Mouse (Mus musculus): ENCODE results near the gene Tcte3. TPM values are rescaled to one million over a fixed set of nuclear protein-coding genes. Genes with fewer than 3 reads are reported as not detected.

The Tcte3 gene
- polyA plus RNA-seq, 1 experiment from 2014 or later, result 3.7 TPM

GRCm38 (mm10) chr17:15075033-15075432, 33.7 kb upstream of the Tcte3 start:
- no peak overlapping the region for H3K9ac ChIP-seq (replicated peaks)
- no peak overlapping the region for H3K4me3 ChIP-seq (ENCODE audit: low read depth, low read length)
- H3K36me3 ChIP-seq (replicated peaks; ENCODE audit: insufficient read depth, low read length), result 0 out of 2 replicates have a peak, but pooled peaks cover 2% of the 10 kb centered on the region
- WGBS (ENCODE audit: insufficient replicate concordance), result 70% methylated on average over 8 of the region's 8 CpGs
- peaks cover 13% of the 10 kb centered on the region; the same call in 1 of the 2 replicates for H3K4me1 ChIP-seq (ENCODE audit: insufficient read depth)
- no peak for DNase-seq
- TF ChIP-seq CTCF (IDR thresholded peaks at IDR 0.05; ENCODE audit: low read depth) (no peak), EP300 (IDR thresholded peaks at IDR 0.05; ENCODE audit: low read depth) (no peak)
- ATAC-seq, result no peak
- H3K27ac ChIP-seq (ENCODE audit: low read depth), result no peak overlapping the region
- no peak overlapping the region for H3K4me2 ChIP-seq (ENCODE audit: low read depth, low read length)
- H3K27me3 ChIP-seq (ENCODE audit: insufficient read depth, low read length), result no peaks in the 10 kb centered on the region
- no peaks in the 10 kb centered on the region for H3K9me3 ChIP-seq (ENCODE audit: low read length)

DNA sequence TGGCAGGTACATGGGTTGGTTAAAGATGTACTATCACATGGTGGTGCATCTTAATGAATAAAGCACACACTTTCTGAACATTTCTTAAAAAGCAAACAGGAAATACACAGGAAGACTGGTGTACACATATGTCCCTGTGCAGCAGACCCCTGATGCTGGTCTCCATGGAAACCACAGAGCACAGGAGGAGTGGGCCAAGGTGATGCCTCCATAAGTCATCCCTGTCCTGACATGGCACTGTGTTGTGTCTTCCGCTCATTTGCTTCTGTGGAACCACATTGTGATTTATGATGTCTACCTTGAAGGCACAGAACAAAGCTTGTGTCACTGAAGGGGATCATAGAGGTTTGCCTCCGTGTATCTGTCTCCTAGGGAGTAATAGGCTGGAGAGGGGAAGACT, 30.9 kb upstream of the Tcte3 start:
- H3K27ac ChIP-seq (ENCODE audit: low read depth), result no peak overlapping the region
- H3K9ac ChIP-seq (replicated peaks), result no peak overlapping the region
- no peaks in the 10 kb centered on the region for H3K27me3 ChIP-seq (ENCODE audit: insufficient read depth, low read length)
- no peak for DNase-seq
- H3K9me3 ChIP-seq (ENCODE audit: low read length), result no peaks in the 10 kb centered on the region
- H3K4me2 ChIP-seq (ENCODE audit: low read depth, low read length), result no peak overlapping the region
- no peak for TF ChIP-seq CTCF (IDR thresholded peaks at IDR 0.05; ENCODE audit: low read depth)
- no peak for TF ChIP-seq EP300 (IDR thresholded peaks at IDR 0.05; ENCODE audit: low read depth)
- no peak overlapping the region for H3K4me3 ChIP-seq (ENCODE audit: low read depth, low read length)
- 0 out of 2 replicates have a peak, but pooled peaks cover 2% of the 10 kb centered on the region for H3K36me3 ChIP-seq (replicated peaks; ENCODE audit: insufficient read depth, low read length)
- peaks cover 15% of the 10 kb centered on the region for H3K4me1 ChIP-seq (ENCODE audit: insufficient read depth)
- no peak for ATAC-seq
- 79% methylated on average over 2 of the region's 2 CpGs for WGBS (ENCODE audit: insufficient replicate concordance)

GRCm38 (mm10) chr17:15069124-15069523, 27.8 kb upstream of the Tcte3 start:
- H3K36me3 ChIP-seq (replicated peaks; ENCODE audit: insufficient read depth, low read length), result 0 out of 2 replicates have a peak, but pooled peaks cover 5% of the 10 kb centered on the region
- no peak overlapping the region for H3K27ac ChIP-seq (ENCODE audit: low read depth)
- H3K4me2 ChIP-seq (ENCODE audit: low read depth, low read length), result no peak overlapping the region
- no peak overlapping the region for H3K4me3 ChIP-seq (ENCODE audit: low read depth, low read length)
- H3K4me1 ChIP-seq (ENCODE audit: insufficient read depth), result peaks cover 12% of the 10 kb centered on the region; the same call in 1 of the 2 replicates
- ATAC-seq (peak; percentile 31; the same call in 1 of the 2 replicates), DNase-seq (no peak)
- no peak for TF ChIP-seq CTCF (IDR thresholded peaks at IDR 0.05; ENCODE audit: low read depth)
- TF ChIP-seq EP300 (IDR thresholded peaks at IDR 0.05; ENCODE audit: low read depth), result no peak
- 27% methylated on average over 2 of the region's 2 CpGs for WGBS (ENCODE audit: insufficient replicate concordance)
- H3K9ac ChIP-seq (replicated peaks), result no peak overlapping the region
- no peaks in the 10 kb centered on the region for H3K9me3 ChIP-seq (ENCODE audit: low read length)
- no peaks in the 10 kb centered on the region for H3K27me3 ChIP-seq (ENCODE audit: insufficient read depth, low read length)

- peaks cover 12% of the 10 kb centered on the region; the same call in 1 of the 2 replicates for H3K4me1 ChIP-seq (ENCODE audit: insufficient read depth)
- DNase-seq (no peak), ATAC-seq (peak; percentile 74)
- no peak overlapping the region for H3K4me2 ChIP-seq (ENCODE audit: low read depth, low read length)
- no peaks in the 10 kb centered on the region for H3K9me3 ChIP-seq (ENCODE audit: low read length)
- no peak for TF ChIP-seq CTCF (IDR thresholded peaks at IDR 0.05; ENCODE audit: low read depth)
- no peaks in the 10 kb centered on the region for H3K27me3 ChIP-seq (ENCODE audit: insufficient read depth, low read length)
- H3K4me3 ChIP-seq (ENCODE audit: low read depth, low read length), result no peak overlapping the region
- H3K9ac ChIP-seq (replicated peaks), result no peak overlapping the region
- 49% methylated on average over 8 of the region's 8 CpGs for WGBS (ENCODE audit: insufficient replicate concordance)
- H3K27ac ChIP-seq (ENCODE audit: low read depth), result peak overlapping the region; percentile 44; the same call in 1 of the 2 replicates
- 0 out of 2 replicates have a peak, but pooled peaks cover 6% of the 10 kb centered on the region for H3K36me3 ChIP-seq (replicated peaks; ENCODE audit: insufficient read depth, low read length)
Measured at GRCm38 (mm10) chr17:15068040-15068792, 26.9 kb upstream of the Tcte3 start.

GRCm38 (mm10) chr17:15066911-15067310, 25.6 kb upstream of the Tcte3 start:
- Histone ChIP-seq H3K9ac (replicated peaks) (no peak overlapping the region), H3K4me3 (ENCODE audit: low read depth, low read length) (no peak overlapping the region), H3K27ac (ENCODE audit: low read depth) (no peak overlapping the region), H3K9me3 (ENCODE audit: low read length) (no peaks in the 10 kb centered on the region), H3K4me1 (ENCODE audit: insufficient read depth) (peaks cover 12% of the 10 kb centered on the region; the same call in 1 of the 2 replicates), H3K36me3 (replicated peaks; ENCODE audit: insufficient read depth, low read length) (peaks cover 12% of the 10 kb centered on the region; the same call in 1 of the 2 replicates), H3K27me3 (ENCODE audit: insufficient read depth, low read length) (no peaks in the 10 kb centered on the region), H3K4me2 (ENCODE audit: low read depth, low read length) (no peak overlapping the region)
- no peak for TF ChIP-seq EP300 (IDR thresholded peaks at IDR 0.05; ENCODE audit: low read depth)
- TF ChIP-seq CTCF (IDR thresholded peaks at IDR 0.05; ENCODE audit: low read depth), result no peak
- DNase-seq (no peak), ATAC-seq (no peak)
- WGBS (ENCODE audit: insufficient replicate concordance), result 75% methylated on average over 1 of the region's 1 CpGs

DNA sequence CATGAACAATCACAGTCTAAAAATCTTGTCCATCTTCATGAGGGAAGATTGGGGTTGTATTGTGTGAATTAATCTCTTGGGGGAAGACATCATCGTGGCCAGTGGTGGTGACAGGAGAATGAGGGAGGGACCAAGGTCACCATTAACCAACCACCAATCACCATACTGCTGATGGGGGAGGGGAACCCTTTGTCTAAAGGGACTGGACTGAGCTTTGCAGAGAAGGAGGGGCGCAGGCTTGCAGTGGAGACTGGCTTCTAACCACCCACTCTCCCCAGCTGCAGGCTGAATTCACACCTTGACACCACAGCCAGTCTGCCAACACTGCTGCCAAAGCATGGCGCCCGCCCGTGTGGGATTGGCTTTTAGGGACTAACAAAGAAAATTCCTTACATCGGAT, 24.8 kb upstream of the Tcte3 start:
- WGBS (ENCODE audit: insufficient replicate concordance), result 67% methylated on average over 6 of the region's 6 CpGs
- Histone ChIP-seq H3K27ac (ENCODE audit: low read depth) (no peak overlapping the region), H3K4me1 (ENCODE audit: insufficient read depth) (peaks cover 12% of the 10 kb centered on the region; the same call in 1 of the 2 replicates), H3K4me3 (ENCODE audit: low read depth, low read length) (no peak overlapping the region), H3K27me3 (ENCODE audit: insufficient read depth, low read length) (no peaks in the 10 kb centered on the region), H3K9me3 (ENCODE audit: low read length) (no peaks in the 10 kb centered on the region), H3K9ac (replicated peaks) (no peak overlapping the region), H3K4me2 (ENCODE audit: low read depth, low read length) (no peak overlapping the region), H3K36me3 (replicated peaks; ENCODE audit: insufficient read depth, low read length) (peaks cover 18% of the 10 kb centered on the region)
- ATAC-seq, result no peak; the same call in 1 of the 2 replicates
- TF ChIP-seq CTCF (IDR thresholded peaks at IDR 0.05; ENCODE audit: low read depth), result no peak
- no peak for TF ChIP-seq EP300 (IDR thresholded peaks at IDR 0.05; ENCODE audit: low read depth)
- no peak for DNase-seq
